Mouse (Mus musculus) megakaryocyte, adult 5-6 weeks (primary cell): ENCODE measurements around the gene Prss1. TPM values are rescaled to one million over a fixed set of nuclear protein-coding genes. Genes with fewer than 3 reads are reported as not detected.
"Not testable (repeated sequence)": the region's sequence is repeated elsewhere in the genome, so short reads cannot be mapped to it uniquely, and the experiment has no call there.

ENCODE experiments used
- ATAC-seq: 2 replicates; pipeline ENCODE4 v1.8.0; 2016; ENCODE audit warnings: mild to moderate bottlenecking, inconsistent platforms; ENCODE audit not compliant: poor library complexity, severe bottlenecking
- total RNA-seq, 2 experiments: library from RNA; stranded (forward) in 1 of 2; stranded (reverse) in 1 of 2; fragments of 153-499, 151-499 nt in 1 of 2; fragments of 221-1000, 200-1000 nt in 1 of 2; gene quantifications; 2 replicates each; pipeline versions ENCODE4 v1.2.3 to v1.2.4; 2015 to 2017

Gene Prss1
- total RNA-seq (2015) (not detected in 2 replicates), total RNA-seq (2017) (not detected in 2 replicates)

DNA sequence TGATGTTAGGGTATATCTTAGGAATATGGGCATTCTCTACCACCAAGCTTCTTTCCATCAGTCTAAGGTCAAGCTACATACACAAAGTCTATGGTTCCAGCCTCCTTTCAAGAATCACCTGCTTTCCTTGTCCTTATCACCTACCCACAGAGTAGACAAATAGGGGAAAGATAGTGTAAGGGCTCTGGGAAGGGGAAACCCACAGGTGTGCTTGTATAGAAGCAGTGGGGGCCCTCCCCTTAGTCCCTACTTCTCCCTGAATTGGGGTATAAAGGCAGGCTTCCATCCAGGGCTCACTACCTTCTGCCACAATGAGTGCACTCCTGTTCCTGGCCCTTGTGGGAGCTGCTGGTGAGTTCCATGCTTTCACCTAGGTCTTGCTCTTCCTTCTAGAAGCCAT is at the start of gene Prss1:
Gene Prss1, plus strand, starts transcription at position 301 of the 400 bp plus-strand sequence.
- ATAC-seq, result not testable (repeated sequence)

DNA sequence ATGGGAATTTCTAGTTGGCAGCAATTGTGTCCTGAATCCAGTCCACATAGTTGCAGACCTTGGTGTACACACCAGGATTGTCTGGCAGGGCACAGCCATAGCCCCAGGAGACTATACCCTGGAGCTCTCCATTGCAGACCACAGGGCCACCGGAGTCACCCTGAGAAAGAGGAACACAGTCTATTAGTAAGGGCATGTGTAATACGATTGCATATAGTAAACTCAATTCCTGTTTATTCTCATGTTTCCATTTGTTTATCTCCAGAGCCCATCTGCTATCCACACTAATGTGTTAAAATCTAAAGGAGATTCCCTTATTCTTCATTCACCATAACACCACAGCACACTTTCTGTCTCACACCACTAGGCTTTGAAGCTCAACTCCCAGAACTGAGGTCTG is 16.5 kb upstream of the Prss1 start:
- peak; percentile 92 for ATAC-seq

DNA sequence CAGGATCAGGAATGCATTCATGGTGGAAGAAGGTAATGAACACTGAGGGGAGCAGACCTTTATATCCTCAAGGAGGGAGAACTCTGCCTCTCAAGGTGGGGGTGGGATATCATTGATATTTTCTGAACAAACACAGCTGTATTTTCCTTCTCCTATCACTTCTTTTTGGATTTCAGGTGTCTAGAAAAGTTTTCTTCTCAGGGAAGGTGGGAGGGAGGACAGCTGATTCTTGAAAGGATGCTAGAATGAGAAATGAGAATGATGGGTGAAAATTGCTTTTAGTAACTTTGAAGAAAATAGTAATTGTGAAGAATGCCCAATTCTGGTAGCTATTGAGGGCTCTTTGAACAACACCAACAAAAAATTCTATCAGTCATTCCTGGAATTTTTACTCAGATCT is 12.7 kb upstream of the Prss1 start, which contains the start of gene Gm10334:
Gene Gm10334, minus strand, starts transcription at position 101 of the 400 bp plus-strand sequence.
- ATAC-seq, result not testable (repeated sequence)

DNA sequence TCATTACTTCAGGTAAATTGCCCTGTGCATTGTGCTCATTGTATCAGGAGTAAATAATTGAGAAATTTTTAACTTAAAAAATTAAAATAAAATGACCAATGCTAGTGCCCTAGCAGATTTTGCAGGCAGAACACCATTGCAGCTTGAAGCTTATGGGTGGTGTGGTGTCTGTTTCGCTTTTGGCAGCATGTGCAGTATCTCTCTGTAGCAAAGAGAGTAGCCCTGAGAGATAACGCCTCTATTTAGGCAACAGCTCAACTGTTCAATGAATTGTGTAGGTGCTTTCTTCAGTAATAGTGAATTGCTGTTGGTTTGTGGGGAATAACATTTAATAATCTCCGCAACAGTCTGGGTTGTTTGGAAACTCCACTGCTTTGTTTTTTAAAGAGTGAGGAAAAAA is 40.6 kb downstream of the Prss1 start:
- no peak for ATAC-seq

DNA sequence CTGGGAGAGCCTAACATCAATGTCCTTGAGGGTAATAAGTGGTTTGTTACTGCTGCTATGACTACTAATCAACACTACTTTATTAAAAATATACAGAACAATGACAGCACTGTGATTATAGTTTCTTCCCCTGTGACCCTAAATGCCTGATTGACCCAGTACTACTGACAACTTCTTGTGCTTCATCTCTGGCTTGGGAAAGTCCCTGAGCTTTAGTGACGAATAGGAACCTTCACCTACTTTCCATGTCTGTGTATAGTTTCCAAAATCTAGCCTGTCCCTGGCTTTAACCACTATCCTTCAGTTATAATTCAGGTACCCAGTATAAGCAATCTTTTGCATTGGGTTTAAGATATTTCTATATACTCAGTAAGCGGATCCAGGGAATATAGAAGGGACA is 46.2 kb downstream of the Prss1 start:
- ATAC-seq, result no peak

DNA sequence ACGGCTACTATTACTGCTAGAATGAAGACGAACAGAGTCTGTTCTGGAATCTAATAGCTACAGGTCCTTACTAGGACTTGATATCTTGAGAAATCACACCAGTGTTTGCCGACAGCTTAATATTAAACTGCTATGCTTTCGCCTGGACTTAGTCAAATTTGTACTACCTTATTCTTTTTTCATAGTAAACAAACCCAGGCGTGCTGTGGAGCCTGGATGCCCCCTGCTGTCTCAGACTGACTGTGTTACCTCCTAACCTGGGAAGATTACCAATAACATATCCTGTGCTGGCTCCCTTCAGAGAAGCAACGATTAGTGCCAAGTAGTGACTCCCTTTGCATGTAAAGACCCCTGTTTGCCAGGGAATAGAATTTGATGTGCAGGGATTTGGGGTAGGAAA is 46.6 kb downstream of the Prss1 start:
- no peak for ATAC-seq

Other genes with a start within 250 kb of the Prss1 start
- gene Try4, start 156.7 kb upstream of the Prss1 start, total RNA-seq (2015), result not detected in 2 replicates
- gene Try4, start 156.7 kb upstream of the Prss1 start, total RNA-seq (2017), result not detected in 2 replicates
- not detected in 2 replicates for gene Try5, start 142.1 kb upstream of the Prss1 start, total RNA-seq (2015)
- gene Try5, start 142.1 kb upstream of the Prss1 start, total RNA-seq (2017), result not detected in 2 replicates
- 0.45 TPM in 1 of 2 replicates, not detected in the other for gene Try10, start 104.8 kb upstream of the Prss1 start, total RNA-seq (2015)
- not detected in 2 replicates for gene Try10, start 104.8 kb upstream of the Prss1 start, total RNA-seq (2017)
- not detected in 2 replicates for gene Prss3, start 81.3 kb upstream of the Prss1 start, total RNA-seq (2015)
- gene Prss3, start 81.3 kb upstream of the Prss1 start, total RNA-seq (2017), result not detected in 2 replicates
- not detected in 2 replicates for gene Gm5771, start 66.6 kb upstream of the Prss1 start, total RNA-seq (2015)
- not detected in 2 replicates for gene Gm5771, start 66.6 kb upstream of the Prss1 start, total RNA-seq (2017)
- gene Gm10334, start 12.8 kb upstream of the Prss1 start, total RNA-seq (2015), result not detected in 2 replicates
- gene Gm10334, start 12.8 kb upstream of the Prss1 start, total RNA-seq (2017), result not detected in 2 replicates
- gene Prss2, start 62.9 kb downstream of the Prss1 start, total RNA-seq (2015), result 0.41 TPM in 1 of 2 replicates, not detected in the other
- gene Prss2, start 62.9 kb downstream of the Prss1 start, total RNA-seq (2017), result not detected in 2 replicates
- 0.67 and 1.3 TPM in 2 replicates for gene Ephb6, start 146.6 kb downstream of the Prss1 start, total RNA-seq (2015)
- gene Ephb6, start 146.6 kb downstream of the Prss1 start, total RNA-seq (2017), result 1.2 and 2.0 TPM in 2 replicates
- not detected in 2 replicates for gene Trpv6, start 177.5 kb downstream of the Prss1 start, total RNA-seq (2015)
- not detected in 2 replicates for gene Trpv6, start 177.5 kb downstream of the Prss1 start, total RNA-seq (2017)
- gene Trpv5, start 221.8 kb downstream of the Prss1 start, total RNA-seq (2015), result not detected in 2 replicates
- not detected in 2 replicates for gene Trpv5, start 221.8 kb downstream of the Prss1 start, total RNA-seq (2017)
- gene Llcfc1, start 225.5 kb downstream of the Prss1 start, total RNA-seq (2015), result not detected in 2 replicates
- not detected in 2 replicates for gene Llcfc1, start 225.5 kb downstream of the Prss1 start, total RNA-seq (2017)
- gene Kel, start 245.4 kb downstream of the Prss1 start, total RNA-seq (2015), result 1.3 and 11.0 TPM in 2 replicates
- gene Kel, start 245.4 kb downstream of the Prss1 start, total RNA-seq (2017), result 0.99 and 3.1 TPM in 2 replicates